Mouse (Mus musculus): Measurements from ENCODE around the gene Acsbg1.
"Not testable (repeated sequence)": the region's sequence is repeated elsewhere in the genome, so short reads cannot be mapped to it uniquely, and the experiment has no call there.

The Acsbg1 gene

GRCm38 (mm10) chr9:54661605-54662377, at the start of gene Acsbg1:
Acsbg1 (minus strand) TSS chr9:54661870.
- no peak for DNase-seq

- DNase-seq: no peak
Measured at GRCm38 (mm10) chr9:54708085-54708484, 46.4 kb upstream of the Acsbg1 start.

- DNase-seq: no peak
Measured at GRCm38 (mm10) chr9:54707288-54707999, 45.8 kb upstream of the Acsbg1 start.

- no peak for DNase-seq
Measured at GRCm38 (mm10) chr9:54705561-54705960, 43.9 kb upstream of the Acsbg1 start.

GRCm38 (mm10) chr9:54704361-54704760, 42.7 kb upstream of the Acsbg1 start:
- no peak for DNase-seq

GRCm38 (mm10) chr9:54702581-54702980, 40.9 kb upstream of the Acsbg1 start:
- DNase-seq: no peak

- DNase-seq: no peak
Measured at GRCm38 (mm10) chr9:54700746-54701145, 39.1 kb upstream of the Acsbg1 start.

GRCm38 (mm10) chr9:54700174-54700475, 38.5 kb upstream of the Acsbg1 start:
- DNase-seq: peak; percentile 34

- DNase-seq: peak; percentile 82
Measured at GRCm38 (mm10) chr9:54699345-54700173, 37.9 kb upstream of the Acsbg1 start.

GRCm38 (mm10) chr9:54699087-54699344, 37.3 kb upstream of the Acsbg1 start:
- no peak for DNase-seq

GRCm38 (mm10) chr9:54698318-54699086, 36.8 kb upstream of the Acsbg1 start, which contains the start of gene Dnaja4:
Dnaja4 (plus strand) TSS chr9:54698873.
- DNase-seq: peak; percentile 13

GRCm38 (mm10) chr9:54691241-54691805, 29.7 kb upstream of the Acsbg1 start:
- DNase-seq: peak; percentile 24

GRCm38 (mm10) chr9:54690697-54691096, 29.0 kb upstream of the Acsbg1 start:
- not testable (repeated sequence) for DNase-seq

- no peak for DNase-seq
Measured at GRCm38 (mm10) chr9:54689446-54689845, 27.8 kb upstream of the Acsbg1 start.

GRCm38 (mm10) chr9:54687246-54688236, 25.9 kb upstream of the Acsbg1 start:
- DNase-seq: no peak

- DNase-seq: no peak
Measured at GRCm38 (mm10) chr9:54683814-54684605, 22.3 kb upstream of the Acsbg1 start.

GRCm38 (mm10) chr9:54682846-54683245, 21.2 kb upstream of the Acsbg1 start:
- DNase-seq: no peak

GRCm38 (mm10) chr9:54676531-54676986, 14.9 kb upstream of the Acsbg1 start:
- peak; percentile 81 for DNase-seq

GRCm38 (mm10) chr9:54673887-54674286, 12.2 kb upstream of the Acsbg1 start:
- peak; percentile 72 for DNase-seq

- peak; percentile 41 for DNase-seq
Measured at GRCm38 (mm10) chr9:54671962-54672361, 10.3 kb upstream of the Acsbg1 start.
